Mouse (Mus musculus) embryonic facial prominence, embryonic 14.5 days (tissue): Measurements from ENCODE around the gene Cela1. TPM values are rescaled to one million over a fixed set of nuclear protein-coding genes. Genes with fewer than 3 reads are reported as not detected.

Experiments used
- ATAC-seq: fragments of 200-750 bp; cut with Nextera tagmentation; 2 replicates; pipeline ENCODE4 v1.8.0; 2017; ENCODE audit warnings: low read depth, moderate number of reproducible peaks, moderate TSS enrichment
- DNase-seq: peaks from one replicate; pipeline ENCODE4 v3.0.0-alpha.2; 2015; ENCODE audit warnings: low spot score
- H3K27ac ChIP-seq: fragments of 300-500 bp; sonication (generic); replicated peaks from 2 replicates; pipeline ENCODE4 v1.5.1; 2014; ENCODE audit warnings: low read depth, mild to moderate bottlenecking, low read length, moderate library complexity
- H3K27me3 ChIP-seq: fragments of 300-500 bp; sonication (generic); replicated peaks from 2 replicates; pipeline ENCODE4 v1.6.1; 2014; ENCODE audit warnings: low read length; ENCODE audit not compliant: control insufficient read depth, insufficient read depth
- H3K36me3 ChIP-seq: fragments of 300-500 bp; sonication (generic); 2 replicates; pipeline ENCODE4 v1.6.1; 2014; ENCODE audit warnings: low read length, mixed read lengths; ENCODE audit not compliant: control insufficient read depth, insufficient read depth
- H3K4me1 ChIP-seq: fragments of 300-500 bp; sonication (generic); 2 replicates; pipeline ENCODE4 v1.6.1; 2014; ENCODE audit warnings: antibody characterized with exemption, low read length; ENCODE audit not compliant: control insufficient read depth, insufficient read depth
- H3K4me2 ChIP-seq: fragments of 300-500 bp; sonication (generic); 2 replicates; pipeline ENCODE4 v1.6.1; 2014; ENCODE audit warnings: low read depth, mild to moderate bottlenecking, low read length, moderate library complexity, mixed read lengths
- H3K4me3 ChIP-seq: fragments of 300-500 bp; sonication (generic); 2 replicates; pipeline ENCODE4 v1.5.1; 2014; ENCODE audit warnings: low read depth, mild to moderate bottlenecking, low read length
- H3K9ac ChIP-seq: fragments of 300-500 bp; sonication (generic); 2 replicates; pipeline ENCODE4 v1.6.1; 2014; ENCODE audit warnings: low read depth, mild to moderate bottlenecking, low read length, moderate library complexity, mixed read lengths
- H3K9me3 ChIP-seq: fragments of 300-500 bp; sonication (generic); 2 replicates; pipeline ENCODE4 v1.6.1; 2016; ENCODE audit warnings: low read length; ENCODE audit not compliant: control insufficient read depth
- WGBS: fragments of 180-500 bp; shearing (Covaris S2); extraction: QIAGEN DNeasy Blood & Tissue Kit; methylation state at CpG from one replicate; pipeline ENCODE4 v1.1.7; 2014; 5-methylcytosine and 5-hydroxymethylcytosine counted together
- polyA plus RNA-seq: library from polyadenylated mRNA; unstranded; fragments of >200 nt; fragmentation: Nextera tagmentation; extraction: Ambion mirVana; gene quantifications from 2 replicates; pipeline ENCODE4 v1.2.1, GENCODE M21; 2014

Gene Cela1
- polyA plus RNA-seq, 1 experiment from 2014 or later: 3.8 TPM

- H3K27me3 ChIP-seq: no peaks in the 10 kb centered on the region
- no peak overlapping the region for H3K9ac ChIP-seq
- no peak overlapping the region for H3K27ac ChIP-seq
- WGBS: 62% methylated on average over 9 of the region's 9 CpGs
- no peaks in the 10 kb centered on the region for H3K36me3 ChIP-seq
- H3K4me2 ChIP-seq: no peak overlapping the region
- no peak for DNase-seq
- H3K4me1 ChIP-seq: no peaks in the 10 kb centered on the region
- H3K4me3 ChIP-seq: no peak overlapping the region
- H3K9me3 ChIP-seq: no peaks in the 10 kb centered on the region
- ATAC-seq: no peak
These were observed 27.8 kb upstream of the Cela1 start for GRCm38 (mm10) chr15:100715399-100715993.

- no peaks in the 10 kb centered on the region for H3K36me3 ChIP-seq
- no peaks in the 10 kb centered on the region for H3K9me3 ChIP-seq
- no peaks in the 10 kb centered on the region for H3K4me1 ChIP-seq
- no peak overlapping the region for H3K4me3 ChIP-seq
- no peak for ATAC-seq
- no peak overlapping the region for H3K9ac ChIP-seq
- DNase-seq: no peak
- 89% methylated on average over 8 of the region's 8 CpGs for WGBS
- no peak overlapping the region for H3K4me2 ChIP-seq
- H3K27me3 ChIP-seq: no peaks in the 10 kb centered on the region
- H3K27ac ChIP-seq: no peak overlapping the region
These were observed 26.7 kb upstream of the Cela1 start for GRCm38 (mm10) chr15:100714470-100714869.

- Histone ChIP-seq H3K27ac (no peak overlapping the region), H3K4me3 (no peak overlapping the region), H3K9ac (no peak overlapping the region), H3K36me3 (no peaks in the 10 kb centered on the region), H3K4me1 (no peaks in the 10 kb centered on the region), H3K27me3 (no peaks in the 10 kb centered on the region), H3K4me2 (no peak overlapping the region), H3K9me3 (no peaks in the 10 kb centered on the region)
- ATAC-seq: no peak
- WGBS: 54% methylated on average over 6 of the region's 6 CpGs
- DNase-seq: no peak
These were observed 23.1 kb upstream of the Cela1 start for GRCm38 (mm10) chr15:100710838-100711237.

- no peak overlapping the region for H3K9ac ChIP-seq
- 71% methylated on average over 8 of the region's 8 CpGs for WGBS
- peaks cover 5% of the 10 kb centered on the region; the same call in 1 of the 2 replicates for H3K4me1 ChIP-seq
- H3K9me3 ChIP-seq: no peaks in the 10 kb centered on the region
- DNase-seq: no peak
- no peak overlapping the region for H3K27ac ChIP-seq
- H3K27me3 ChIP-seq: peaks cover 8% of the 10 kb centered on the region; the same call in 1 of the 2 replicates
- no peaks in the 10 kb centered on the region for H3K36me3 ChIP-seq
- no peak for ATAC-seq
- H3K4me2 ChIP-seq: no peak overlapping the region
- H3K4me3 ChIP-seq: no peak overlapping the region
These were observed 20.8 kb upstream of the Cela1 start for GRCm38 (mm10) chr15:100708433-100709078.

GRCm38 (mm10) chr15:100706226-100706625 lies 18.5 kb upstream of the Cela1 start:
- ATAC-seq (no peak), DNase-seq (no peak)
- H3K27ac ChIP-seq: no peak overlapping the region
- no peak overlapping the region for H3K4me3 ChIP-seq
- no peaks in the 10 kb centered on the region for H3K9me3 ChIP-seq
- peaks cover 11% of the 10 kb centered on the region; the same call in 1 of the 2 replicates for H3K27me3 ChIP-seq
- H3K36me3 ChIP-seq: no peaks in the 10 kb centered on the region
- peaks cover 5% of the 10 kb centered on the region; the same call in 1 of the 2 replicates for H3K4me1 ChIP-seq
- H3K4me2 ChIP-seq: no peak overlapping the region
- 52% methylated on average over 8 of the region's 8 CpGs for WGBS
- H3K9ac ChIP-seq: no peak overlapping the region

- Histone ChIP-seq H3K4me2 (no peak overlapping the region), H3K9me3 (no peaks in the 10 kb centered on the region), H3K4me3 (no peak overlapping the region), H3K27ac (no peak overlapping the region), H3K4me1 (peaks cover 5% of the 10 kb centered on the region; the same call in 1 of the 2 replicates), H3K9ac (no peak overlapping the region), H3K27me3 (peaks cover 11% of the 10 kb centered on the region; the same call in 1 of the 2 replicates), H3K36me3 (no peaks in the 10 kb centered on the region)
- no peak for ATAC-seq
- DNase-seq: no peak
- WGBS: 83% methylated on average over 1 of the region's 1 CpGs
These were observed 17.7 kb upstream of the Cela1 start for GRCm38 (mm10) chr15:100705376-100705775.

GRCm38 (mm10) chr15:100703913-100704312 lies 16.2 kb upstream of the Cela1 start:
- DNase-seq: no peak
- H3K36me3 ChIP-seq: no peaks in the 10 kb centered on the region
- H3K4me3 ChIP-seq: peak overlapping the region; percentile 11; the same call in 1 of the 2 replicates
- peak overlapping the region; percentile 47 for H3K4me2 ChIP-seq
- no peaks in the 10 kb centered on the region for H3K9me3 ChIP-seq
- H3K27me3 ChIP-seq: peaks cover 11% of the 10 kb centered on the region; the same call in 1 of the 2 replicates
- ATAC-seq: no peak
- peaks cover 5% of the 10 kb centered on the region; the same call in 1 of the 2 replicates for H3K4me1 ChIP-seq
- H3K9ac ChIP-seq: 0 out of 2 replicates have a peak overlapping the region, but pooled peaks have one; percentile 25
- no peak overlapping the region for H3K27ac ChIP-seq
- WGBS: 6% methylated on average over 17 of the region's 17 CpGs

GRCm38 (mm10) chr15:100701856-100702255 lies 14.1 kb upstream of the Cela1 start:
- Histone ChIP-seq H3K9ac (no peak overlapping the region), H3K36me3 (no peaks in the 10 kb centered on the region), H3K4me2 (no peak overlapping the region), H3K9me3 (no peaks in the 10 kb centered on the region), H3K27me3 (peaks cover 11% of the 10 kb centered on the region; the same call in 1 of the 2 replicates), H3K4me1 (peaks cover 5% of the 10 kb centered on the region; the same call in 1 of the 2 replicates), H3K27ac (no peak overlapping the region), H3K4me3 (no peak overlapping the region)
- WGBS: 74% methylated on average over 6 of the region's 6 CpGs
- no peak for DNase-seq
- no peak for ATAC-seq
